Mouse (Mus musculus) CH12.LX (cell line): Measurements from ENCODE around the gene Bdp1.

ENCODE experiments used
- CTCF ChIP-seq, 2 experiments: IDR thresholded peaks in 1 of 2; conservative IDR thresholded peaks in 1 of 2; 2 replicates each; pipeline ENCODE4 v1.5.1; 2011 to 2012; ENCODE audit warnings: low read depth in 2 of 2, low read length in 2 of 2, improper control_type of control experiment in 1 of 2, inconsistent platforms in 1 of 2, mild to moderate bottlenecking in 1 of 2, moderate library complexity in 1 of 2
- ELF1 ChIP-seq: IDR thresholded peaks from 2 replicates; pipeline ENCODE4 v1.6.1; 2014; ENCODE audit warnings: low read depth, mild to moderate bottlenecking, inconsistent platforms, low read length, improper control_type of control experiment
- EP300 ChIP-seq: IDR thresholded peaks from 2 replicates; pipeline ENCODE4 v1.6.1; 2011; ENCODE audit warnings: low read length, improper control_type of control experiment
- GABPA ChIP-seq: IDR thresholded peaks from 2 replicates; pipeline ENCODE4 v1.6.1; 2012; ENCODE audit warnings: low read depth, low read length, improper control_type of control experiment, inconsistent platforms; ENCODE audit not compliant: insufficient replicate concordance
- KAT2A ChIP-seq: IDR thresholded peaks from 2 replicates; pipeline ENCODE4 v1.6.1; 2012; ENCODE audit warnings: low read length, improper control_type of control experiment, inconsistent platforms; ENCODE audit not compliant: insufficient replicate concordance
- MAX ChIP-seq: IDR thresholded peaks from 2 replicates; pipeline ENCODE4 v1.6.1; 2011; ENCODE audit warnings: low read length, improper control_type of control experiment
- MAZ ChIP-seq: IDR thresholded peaks from 2 replicates; pipeline ENCODE4 v1.6.1; 2012; ENCODE audit warnings: low read depth, mild to moderate bottlenecking, inconsistent platforms, low read length, improper control_type of control experiment, moderate library complexity
- NELFE ChIP-seq: IDR thresholded peaks from 2 replicates; pipeline ENCODE4 v1.6.1; 2011; ENCODE audit warnings: low read depth, low read length, improper control_type of control experiment
- PAX5 ChIP-seq: IDR thresholded peaks from 2 replicates; pipeline ENCODE4 v1.6.1; 2012; ENCODE audit warnings: low read length, inconsistent platforms, mixed read lengths
- POLR2A ChIP-seq: IDR thresholded peaks from 2 replicates; pipeline ENCODE4 v1.6.1; 2011; ENCODE audit warnings: low read depth, mild to moderate bottlenecking, improper control_type of control experiment, low read length
- RAD21 ChIP-seq: IDR thresholded peaks from 2 replicates; pipeline ENCODE4 v1.6.1; 2011; ENCODE audit warnings: low read depth, mild to moderate bottlenecking, low read length, improper control_type of control experiment, moderate library complexity
- SIN3A ChIP-seq: IDR thresholded peaks from 2 replicates; pipeline ENCODE4 v1.6.1; 2012; ENCODE audit warnings: low read length, improper control_type of control experiment, inconsistent platforms

DNA sequence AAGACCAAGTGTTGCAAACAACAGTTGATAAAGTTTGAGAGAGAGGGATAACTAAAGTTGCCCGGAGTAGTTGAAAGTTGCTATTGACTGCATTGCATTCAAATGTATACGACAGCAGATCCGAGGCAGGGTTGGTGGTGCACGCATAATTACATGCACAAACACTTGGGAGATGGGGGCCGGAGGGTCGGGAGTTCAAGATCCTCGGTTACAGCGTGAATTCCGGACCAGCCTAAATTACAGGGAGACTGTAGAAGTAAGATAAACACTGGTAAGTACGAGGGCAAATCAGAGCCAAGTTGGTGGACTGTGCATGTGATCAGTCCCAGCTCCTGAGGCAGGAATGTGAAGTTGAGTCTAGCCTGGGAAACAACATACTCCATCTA lies 21.4 kb upstream of the Bdp1 start:
- TF ChIP-seq RAD21 (no peak), GABPA (no peak), CTCF (conservative IDR thresholded peaks at IDR 0.05 in 1 of 2, IDR thresholded peaks at IDR 0.05 in 1 of 2; ENCODE audit: low read depth in 2 of 2, low read length in 2 of 2) (no peak), POLR2A (no peak), MAX (no peak), EP300 (no peak), NELFE (no peak), SIN3A (no peak), PAX5 (no peak), KAT2A (no peak), ELF1 (no peak), MAZ (no peak)
